Mouse (Mus musculus) ovary, adult 10 weeks (tissue): ENCODE measurements around the gene Gm6176. TPM values are rescaled to one million over a fixed set of nuclear protein-coding genes. Genes with fewer than 3 reads are reported as not detected.

Experiments used
- polyA plus RNA-seq: library from polyadenylated mRNA; stranded (reverse); fragments of 350-450 nt; fragmentation: Illumina TruSeq; extraction: RNeasy Lipid Tissue Mini Kit (QIAGEN cat#74804); gene quantifications from one replicate; pipeline ENCODE4 v1.2.3, GENCODE M21; 2014

Gm6176 gene
- not detected for polyA plus RNA-seq

DNA sequence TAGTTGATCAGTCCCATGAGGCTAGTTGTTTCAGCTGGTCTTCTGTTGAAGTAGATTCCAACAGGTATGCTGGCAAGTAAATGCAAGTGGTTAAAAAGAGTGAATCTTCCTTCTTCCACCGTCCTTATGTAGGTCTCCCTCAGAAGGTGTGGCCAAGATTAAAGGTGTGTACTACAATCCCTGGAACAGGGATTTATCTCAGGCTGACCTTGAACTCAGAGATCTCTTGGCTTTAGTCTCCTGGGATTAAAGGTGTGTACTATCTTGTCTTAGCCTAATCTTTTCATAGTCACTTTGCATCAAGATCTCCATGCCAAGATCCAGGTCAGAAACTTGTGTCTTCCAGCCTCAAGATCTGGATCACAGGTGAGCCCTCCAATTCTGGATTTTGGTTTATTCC lies at the start of gene Gm6176:
Gene Gm6176, minus strand, starts transcription at position 101 of the 400 bp plus-strand sequence.

DNA sequence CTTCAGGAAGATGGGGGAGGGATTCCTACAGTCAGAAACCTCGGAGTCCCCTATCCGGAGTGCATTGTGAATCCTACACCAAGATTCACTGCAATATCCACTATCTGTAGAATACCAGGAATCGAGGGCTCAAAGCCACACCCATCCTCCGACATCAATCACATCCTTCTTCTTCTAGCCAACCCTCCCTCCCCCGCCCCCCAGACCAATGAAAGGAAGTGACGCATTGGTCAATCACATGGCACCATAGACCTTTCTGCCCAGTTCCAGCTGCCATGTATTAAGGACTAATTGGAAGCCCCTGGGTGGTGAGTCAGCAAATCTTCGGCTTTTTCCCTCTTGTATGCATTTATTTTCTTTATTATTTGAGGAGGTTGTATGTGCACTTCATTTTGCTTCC lies 12.7 kb upstream of the Gm6176 start, which contains the start of gene Vmn1r139:
Gene Vmn1r139, plus strand, starts transcription at position 301 of the 400 bp plus-strand sequence.

DNA sequence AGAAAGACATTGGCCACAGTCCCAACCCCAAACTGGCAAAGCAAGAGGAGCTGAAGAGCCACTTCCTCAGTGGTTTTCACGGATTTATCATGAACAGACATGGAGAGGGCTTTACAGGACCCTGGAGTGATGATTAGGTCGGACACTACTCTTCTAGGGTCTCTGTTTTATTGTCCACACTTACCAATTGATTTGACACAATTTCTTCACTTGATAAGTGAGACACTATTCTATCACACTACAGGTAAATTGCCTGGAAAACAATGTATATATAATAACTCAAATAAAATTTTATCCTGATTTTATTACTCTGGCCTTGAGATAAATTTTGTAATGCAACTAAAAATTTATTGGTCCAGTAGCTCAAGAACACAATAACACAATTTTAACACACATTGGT lies 27.3 kb downstream of the Gm6176 start, which contains the start of gene Vmn1r138:
Gene Vmn1r138, minus strand, starts transcription at position 101 of the 400 bp plus-strand sequence.

Other genes starting within 250 kb of the Gm6176 start
- gene Vmn1r135, start 224.0 kb downstream of the Gm6176 start, polyA plus RNA-seq, result not detected
- not detected for gene Gm5725, start 212.0 kb downstream of the Gm6176 start, polyA plus RNA-seq
- not detected for gene Gm5891, start 135.0 kb downstream of the Gm6176 start, polyA plus RNA-seq
- gene Vmn1r137, start 61.7 kb downstream of the Gm6176 start, polyA plus RNA-seq, result not detected
- gene Vmn1r138, start 27.4 kb downstream of the Gm6176 start, polyA plus RNA-seq, result not detected
- gene Vmn1r139, start 12.8 kb upstream of the Gm6176 start, polyA plus RNA-seq, result 6.0 TPM
- not detected for gene Gm16451, start 61.9 kb upstream of the Gm6176 start, polyA plus RNA-seq
- not detected for gene Gm10666, start 78.4 kb upstream of the Gm6176 start, polyA plus RNA-seq
- gene Vmn1r142, start 107.7 kb upstream of the Gm6176 start, polyA plus RNA-seq, result not detected
- not detected for gene Vmn1r143, start 133.1 kb upstream of the Gm6176 start, polyA plus RNA-seq
- not detected for gene Gm8653, start 145.0 kb upstream of the Gm6176 start, polyA plus RNA-seq
- not detected for gene Gm8453, start 173.2 kb upstream of the Gm6176 start, polyA plus RNA-seq